Mouse (Mus musculus) kidney, embryonic 16.5 days (tissue): ENCODE measurements around the gene Rab31. TPM values are rescaled to one million over a fixed set of nuclear protein-coding genes. Genes with fewer than 3 reads are reported as not detected.
A peak's percentile ranks its signal among the peaks of the same experiment; 100 is the strongest.

ENCODE experiments used
- ATAC-seq: fragments of 200-750 bp; cut with Nextera tagmentation; 2 replicates; pipeline ENCODE4 v1.8.0; 2017; ENCODE audit warnings: moderate TSS enrichment; ENCODE audit not compliant: low FRiP score, low TSS enrichment
- H3K27ac ChIP-seq: fragments of 300-500 bp; sonication (generic); 2 replicates; pipeline ENCODE4 v1.5.1; 2014; ENCODE audit warnings: low read length
- H3K27me3 ChIP-seq: fragments of 300-500 bp; sonication (generic); 2 replicates; pipeline ENCODE4 v1.6.1; 2014; ENCODE audit warnings: low read length, control low read depth, mixed read lengths; ENCODE audit not compliant: insufficient read depth
- H3K36me3 ChIP-seq: fragments of 300-500 bp; sonication (generic); 2 replicates; pipeline ENCODE4 v1.6.1; 2014; ENCODE audit warnings: low read length, control low read depth, mixed read lengths; ENCODE audit not compliant: insufficient read depth
- H3K4me1 ChIP-seq: fragments of 300-500 bp; sonication (generic); 2 replicates; pipeline ENCODE4 v1.6.1; 2014; ENCODE audit warnings: low read length, control low read depth, mixed read lengths; ENCODE audit not compliant: insufficient read depth
- H3K4me2 ChIP-seq: fragments of 300-500 bp; sonication (generic); replicated peaks from 2 replicates; pipeline ENCODE4 v1.6.1; 2014; ENCODE audit warnings: low read depth, low read length
- H3K4me3 ChIP-seq: fragments of 300-500 bp; sonication (generic); 2 replicates; pipeline ENCODE4 v1.5.1; 2014; ENCODE audit warnings: mild to moderate bottlenecking, low read length
- H3K9ac ChIP-seq: fragments of 300-500 bp; sonication (generic); replicated peaks from 2 replicates; pipeline ENCODE4 v1.6.1; 2014; ENCODE audit warnings: low read length
- H3K9me3 ChIP-seq: fragments of 300-500 bp; sonication (generic); 2 replicates; pipeline ENCODE4 v1.6.1; 2016; ENCODE audit warnings: low read length, control low read depth
- WGBS: fragments of 180-500 bp; shearing (Covaris S2); extraction: QIAGEN DNeasy Blood & Tissue Kit; methylation state at CpG from one replicate; pipeline ENCODE4 v1.1.7; 2014; 5-methylcytosine and 5-hydroxymethylcytosine counted together
- polyA plus RNA-seq: library from polyadenylated mRNA; unstranded; fragments of >200 nt; fragmentation: Nextera tagmentation; extraction: Ambion mirVana; gene quantifications from 2 replicates; pipeline ENCODE4 v1.2.1, GENCODE M21; 2015

The Rab31 gene
- polyA plus RNA-seq = 37.8 and 38.4 TPM in 2 replicates

GRCm38 (mm10) chr17:65771951-65772934 is at the start of gene Rab31:
TSS of gene Rab31 (minus strand) at chr17:65772752.
- H3K27ac ChIP-seq = 0 out of 2 replicates have a peak within 1 kb of the TSS, but pooled peaks have one; percentile 8
- WGBS = under 1% methylated on average over 73 of the region's 75 CpGs
- peak within 1 kb of the TSS; percentile 81 for H3K9ac ChIP-seq
- H3K4me3 ChIP-seq = peak within 1 kb of the TSS; percentile 78
- no peaks in the 10 kb centered on the region for H3K27me3 ChIP-seq
- H3K4me1 ChIP-seq = peaks cover 27% of the 10 kb centered on the region
- peak; percentile 84 for ATAC-seq
- peak within 1 kb of the TSS; percentile 95 for H3K4me2 ChIP-seq
- H3K36me3 ChIP-seq = no peaks in the 10 kb centered on the region
- H3K9me3 ChIP-seq = no peaks in the 10 kb centered on the region

GRCm38 (mm10) chr17:65820197-65820596 is 47.6 kb upstream of the Rab31 start:
- WGBS = 65% methylated on average over 5 of the region's 5 CpGs
- peaks cover 53% of the 10 kb centered on the region for H3K36me3 ChIP-seq

GRCm38 (mm10) chr17:65813763-65814162 is 41.2 kb upstream of the Rab31 start:
- no peak overlapping the region for H3K9ac ChIP-seq
- no peak overlapping the region for H3K4me3 ChIP-seq
- H3K36me3 ChIP-seq = peaks cover 64% of the 10 kb centered on the region
- H3K4me2 ChIP-seq = no peak overlapping the region
- H3K4me1 ChIP-seq = no peaks in the 10 kb centered on the region
- H3K27ac ChIP-seq = no peak overlapping the region
- no peaks in the 10 kb centered on the region for H3K9me3 ChIP-seq
- ATAC-seq = no peak
- no peaks in the 10 kb centered on the region for H3K27me3 ChIP-seq
- WGBS = 91% methylated on average over 8 of the region's 8 CpGs

More at GRCm38 (mm10) chr17:65820197-65820596, 47.6 kb upstream of the Rab31 start:
- H3K9me3 ChIP-seq = no peaks in the 10 kb centered on the region
- H3K4me3 ChIP-seq = no peak overlapping the region
- no peaks in the 10 kb centered on the region for H3K27me3 ChIP-seq
- H3K27ac ChIP-seq = no peak overlapping the region
- H3K4me2 ChIP-seq = no peak overlapping the region
- no peak for ATAC-seq
- no peaks in the 10 kb centered on the region for H3K4me1 ChIP-seq
- H3K9ac ChIP-seq = no peak overlapping the region

- no peak for ATAC-seq
- H3K27ac ChIP-seq = no peak overlapping the region
- WGBS = 72% methylated on average over 5 of the region's 5 CpGs
- no peak overlapping the region for H3K9ac ChIP-seq
- no peaks in the 10 kb centered on the region for H3K27me3 ChIP-seq
- no peak overlapping the region for H3K4me2 ChIP-seq
- H3K9me3 ChIP-seq = no peaks in the 10 kb centered on the region
- no peaks in the 10 kb centered on the region for H3K4me1 ChIP-seq
- peaks cover 44% of the 10 kb centered on the region for H3K36me3 ChIP-seq
- no peak overlapping the region for H3K4me3 ChIP-seq
Observed at GRCm38 (mm10) chr17:65811032-65811431, 38.5 kb upstream of the Rab31 start.

GRCm38 (mm10) chr17:65806416-65806815 is 33.9 kb upstream of the Rab31 start:
- no peak overlapping the region for H3K9ac ChIP-seq
- H3K4me1 ChIP-seq = no peaks in the 10 kb centered on the region
- H3K4me3 ChIP-seq = no peak overlapping the region
- H3K27me3 ChIP-seq = no peaks in the 10 kb centered on the region
- no peak for ATAC-seq
- H3K4me2 ChIP-seq = no peak overlapping the region
- peaks cover 25% of the 10 kb centered on the region for H3K36me3 ChIP-seq
- 88% methylated on average over 2 of the region's 2 CpGs for WGBS
- no peaks in the 10 kb centered on the region for H3K9me3 ChIP-seq
- H3K27ac ChIP-seq = no peak overlapping the region

GRCm38 (mm10) chr17:65805966-65806365 is 33.4 kb upstream of the Rab31 start:
- H3K4me2 ChIP-seq = no peak overlapping the region
- no peaks in the 10 kb centered on the region for H3K4me1 ChIP-seq
- H3K9me3 ChIP-seq = no peaks in the 10 kb centered on the region
- peaks cover 22% of the 10 kb centered on the region for H3K36me3 ChIP-seq
- H3K27ac ChIP-seq = no peak overlapping the region
- 62% methylated on average over 4 of the region's 4 CpGs for WGBS
- no peak for ATAC-seq
- H3K9ac ChIP-seq = no peak overlapping the region
- H3K4me3 ChIP-seq = no peak overlapping the region
- H3K27me3 ChIP-seq = no peaks in the 10 kb centered on the region

GRCm38 (mm10) chr17:65802026-65802425 is 29.5 kb upstream of the Rab31 start:
- no peak for ATAC-seq
- no peak overlapping the region for H3K9ac ChIP-seq
- H3K9me3 ChIP-seq = no peaks in the 10 kb centered on the region
- WGBS = 80% methylated on average over 4 of the region's 4 CpGs
- H3K27me3 ChIP-seq = no peaks in the 10 kb centered on the region
- no peak overlapping the region for H3K4me2 ChIP-seq
- H3K4me3 ChIP-seq = no peak overlapping the region
- H3K27ac ChIP-seq = no peak overlapping the region
- peaks cover 16% of the 10 kb centered on the region for H3K36me3 ChIP-seq
- no peaks in the 10 kb centered on the region for H3K4me1 ChIP-seq

- no peak for ATAC-seq
- no peaks in the 10 kb centered on the region for H3K27me3 ChIP-seq
- 85% methylated on average over 6 of the region's 6 CpGs for WGBS
- peaks cover 16% of the 10 kb centered on the region for H3K36me3 ChIP-seq
- no peak overlapping the region for H3K4me3 ChIP-seq
- no peak overlapping the region for H3K27ac ChIP-seq
- no peaks in the 10 kb centered on the region for H3K9me3 ChIP-seq
- H3K4me2 ChIP-seq = no peak overlapping the region
- no peaks in the 10 kb centered on the region for H3K4me1 ChIP-seq
- H3K9ac ChIP-seq = no peak overlapping the region
Observed at GRCm38 (mm10) chr17:65800451-65800850, 27.9 kb upstream of the Rab31 start.

GRCm38 (mm10) chr17:65799353-65799752 is 26.8 kb upstream of the Rab31 start:
- Histone ChIP-seq H3K36me3 (peaks cover 9% of the 10 kb centered on the region), H3K4me3 (no peak overlapping the region), H3K9me3 (no peaks in the 10 kb centered on the region), H3K27ac (no peak overlapping the region), H3K27me3 (no peaks in the 10 kb centered on the region), H3K4me1 (no peaks in the 10 kb centered on the region), H3K9ac (no peak overlapping the region), H3K4me2 (no peak overlapping the region)
- WGBS = 86% methylated on average over 1 of the region's 1 CpGs
- no peak for ATAC-seq

- H3K4me3 ChIP-seq = no peak overlapping the region
- no peak for ATAC-seq
- H3K4me2 ChIP-seq = no peak overlapping the region
Observed at GRCm38 (mm10) chr17:65798446-65798845, 25.9 kb upstream of the Rab31 start.

More at GRCm38 (mm10) chr17:65798446-65798845, 25.9 kb upstream of the Rab31 start:
- Histone ChIP-seq H3K9me3 (no peaks in the 10 kb centered on the region), H3K36me3 (peaks cover 4% of the 10 kb centered on the region), H3K4me1 (no peaks in the 10 kb centered on the region), H3K27me3 (no peaks in the 10 kb centered on the region), H3K27ac (no peak overlapping the region), H3K9ac (no peak overlapping the region)
- WGBS = 65% methylated on average over 4 of the region's 4 CpGs
